Mouse (Mus musculus) frontal cortex, adult 2 months (tissue): ENCODE results near the gene Morf4l2. TPM values are rescaled to one million over a fixed set of nuclear protein-coding genes. Genes with fewer than 3 reads are reported as not detected.
"Not testable (repeated sequence)": the region's sequence is repeated elsewhere in the genome, so short reads cannot be mapped to it uniquely, and the experiment has no call there.

Experiments
- DNase-seq, 2 experiments: peaks; one replicate each; pipeline ENCODE4 v3.0.0; 2022; ENCODE audit warnings: low spot score in 1 of 2; ENCODE audit errors: extremely low spot score in 1 of 2
- polyA plus RNA-seq: library from polyadenylated mRNA; depleted of rRNA; stranded (reverse); fragments of >200 nt; gene quantifications from 2 replicates; pipeline ENCODE4 v1.2.3, GENCODE M21; 2012; rRNA removed

The Morf4l2 gene
- 282 and 312 TPM in 2 replicates for polyA plus RNA-seq

DNA sequence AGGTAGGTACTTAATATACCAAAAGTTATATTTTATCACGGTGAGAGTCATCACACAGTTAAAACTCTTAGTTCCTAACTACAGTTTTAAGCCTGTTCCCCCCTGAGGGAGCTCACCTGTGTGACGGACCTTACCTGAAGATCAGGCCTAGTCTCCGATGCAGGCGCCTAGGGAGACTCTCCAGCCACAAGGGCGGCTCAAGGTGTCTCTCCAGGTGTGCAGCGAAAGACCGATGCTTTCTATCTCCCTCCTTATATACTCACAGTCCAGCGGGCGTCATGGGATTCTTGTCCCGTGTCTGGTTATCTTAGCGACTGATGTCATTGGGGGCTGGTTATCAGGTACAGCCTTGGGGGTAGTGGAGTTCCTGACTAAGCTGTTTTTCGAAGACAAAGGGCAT, at the start of gene Morf4l2:
TSS of gene Morf4l2 (minus strand) at position 232 of the 400 bp plus-strand sequence.
- DNase-seq = no peak

DNA sequence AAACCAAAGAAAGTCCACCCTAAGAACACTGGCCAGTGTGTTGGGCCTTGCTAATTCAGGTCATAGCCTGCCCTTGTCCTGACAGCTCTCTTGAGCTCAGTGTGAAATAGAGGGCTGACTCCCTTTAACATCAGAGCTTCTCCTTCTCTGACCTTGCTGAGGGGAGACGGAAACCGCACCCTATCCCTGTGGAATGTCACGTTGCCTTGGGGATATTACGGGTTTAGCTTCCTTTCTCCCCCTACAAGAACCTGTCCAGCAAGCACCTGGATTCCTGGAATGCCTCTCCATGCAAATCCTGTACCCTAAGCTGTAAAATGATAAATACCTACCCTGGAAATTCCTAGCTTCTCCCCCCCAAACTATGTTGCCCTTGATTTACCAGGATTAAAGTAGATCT, 46.0 kb upstream of the Morf4l2 start:
- DNase-seq = no peak

DNA sequence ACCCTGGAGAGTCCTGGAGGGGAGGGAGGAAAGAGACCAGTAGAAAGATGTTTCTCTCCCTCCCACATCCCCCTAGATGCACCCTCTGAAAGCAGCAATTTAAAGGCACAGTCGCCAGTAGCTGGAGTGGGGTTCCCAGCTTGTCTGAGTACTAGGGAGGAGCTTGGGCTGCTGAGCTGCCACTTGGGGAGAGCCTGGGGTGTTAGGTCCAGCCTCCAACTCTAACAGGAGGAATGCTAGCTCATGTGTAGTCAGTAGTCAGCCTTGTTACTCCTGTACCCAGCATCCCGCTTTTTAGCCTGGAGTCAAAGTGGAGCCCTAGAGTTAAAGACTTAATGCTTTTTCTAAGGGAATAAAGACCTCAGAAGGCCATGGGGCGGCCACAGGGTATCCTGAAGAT, 36.6 kb upstream of the Morf4l2 start, which contains the start of gene Glra4:
TSS of gene Glra4 (minus strand) at position 101 of the 400 bp plus-strand sequence.
- DNase-seq = no peak

DNA sequence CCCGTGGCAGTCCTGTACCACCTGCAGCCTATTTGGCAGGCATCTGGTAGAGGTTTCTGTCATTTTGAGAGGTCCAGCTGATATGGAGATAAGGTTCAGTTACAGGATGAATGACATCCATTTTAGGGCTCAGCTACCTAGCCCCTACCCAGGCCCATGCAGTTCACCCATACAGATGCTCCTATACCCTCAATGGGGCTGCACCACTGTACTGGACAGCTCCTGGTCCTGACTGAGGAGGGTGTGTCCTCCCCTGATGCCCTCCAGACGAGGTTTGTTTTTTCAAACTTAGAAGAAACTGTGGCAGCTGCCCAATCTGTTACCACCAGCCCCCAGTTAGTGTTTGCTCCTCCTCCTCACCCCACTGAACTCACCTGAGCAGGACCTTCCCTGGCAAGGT, 35.8 kb upstream of the Morf4l2 start:
- DNase-seq = no peak

DNA sequence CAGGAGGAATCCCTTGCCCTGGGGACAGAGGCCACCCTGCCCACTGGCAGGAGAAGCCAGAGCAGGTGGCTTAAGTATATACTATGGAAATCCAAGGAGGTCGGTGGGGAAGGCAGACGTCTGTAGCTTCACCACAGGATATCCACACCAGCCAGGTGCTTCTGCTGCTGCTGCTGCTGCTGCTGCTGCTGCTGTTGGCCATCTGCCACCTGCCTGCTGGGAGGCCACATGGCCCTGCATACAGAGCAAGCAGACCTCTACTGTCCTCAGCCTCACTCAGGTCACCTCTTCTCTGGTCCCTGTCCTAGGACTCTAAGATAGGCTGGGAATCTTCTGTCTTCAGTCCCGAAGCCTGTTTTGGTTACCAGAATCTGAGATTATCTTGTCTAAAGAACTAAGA, 34.6 kb upstream of the Morf4l2 start:
- no peak for DNase-seq

DNA sequence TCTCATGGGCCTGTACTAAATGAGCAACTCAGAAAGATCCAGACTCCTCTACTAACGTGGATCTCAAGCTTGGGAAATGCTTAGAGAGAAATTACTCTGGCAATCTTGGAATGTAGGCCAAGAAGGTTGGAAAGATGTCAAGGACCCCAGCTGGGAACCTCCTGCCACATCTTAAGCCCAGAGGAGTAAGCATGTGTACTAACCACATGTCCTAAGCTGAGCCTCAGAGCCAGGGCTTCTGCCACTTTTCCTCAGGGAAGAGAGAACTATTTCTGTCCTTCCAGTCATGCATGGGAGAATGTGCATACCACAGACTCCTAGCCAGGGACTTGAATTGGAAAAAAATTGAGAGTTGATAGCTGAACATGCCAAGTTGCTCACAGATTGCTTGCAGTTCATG, 29.5 kb upstream of the Morf4l2 start:
- no peak for DNase-seq

DNA sequence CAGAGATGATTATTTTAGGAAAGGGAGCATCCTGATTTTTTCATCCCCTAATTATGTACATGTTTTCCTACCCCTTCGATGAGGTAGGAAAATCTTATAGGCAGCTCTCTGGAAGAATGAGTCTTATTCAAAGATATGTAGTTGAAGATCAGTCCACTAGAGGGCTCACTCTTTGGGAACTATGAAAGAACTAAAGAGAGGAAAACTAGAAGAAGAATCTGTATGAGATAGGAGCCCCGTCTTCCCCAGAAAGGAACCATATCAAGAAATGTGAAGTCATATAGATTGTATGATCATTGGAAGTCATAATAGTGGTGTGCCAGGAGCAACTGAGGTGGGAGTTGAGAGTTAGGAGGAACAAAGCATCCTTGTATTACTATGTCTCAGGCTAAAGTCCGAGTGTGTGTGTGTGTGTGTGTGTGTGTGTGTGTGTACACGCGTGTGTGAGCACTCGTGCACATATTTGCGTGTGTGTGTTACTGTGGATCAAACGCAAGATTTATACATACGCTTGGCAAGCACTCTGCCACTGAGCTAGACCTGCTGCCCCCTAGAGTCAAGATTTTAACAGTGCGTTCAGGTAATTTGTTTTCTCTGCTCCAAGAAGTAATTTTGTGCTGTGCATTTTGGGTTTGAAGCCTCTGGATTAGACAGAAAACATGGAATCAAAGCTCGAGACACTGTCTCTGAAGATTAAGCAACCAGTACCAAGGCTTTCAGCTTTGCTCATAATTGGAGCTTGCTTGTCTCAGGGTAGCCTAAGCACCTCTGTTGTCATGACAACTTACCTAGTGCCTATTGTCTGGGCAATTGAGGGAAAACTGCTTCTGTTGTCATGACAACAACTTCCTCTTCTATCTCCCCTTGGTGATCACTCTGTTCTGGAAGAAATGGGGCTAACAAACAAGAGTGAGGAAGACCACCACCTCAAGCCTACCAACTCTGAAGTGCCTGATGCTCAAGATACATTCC, 17.9 kb upstream of the Morf4l2 start:
- DNase-seq = peak in 1 of 2 experiments; percentile 77

DNA sequence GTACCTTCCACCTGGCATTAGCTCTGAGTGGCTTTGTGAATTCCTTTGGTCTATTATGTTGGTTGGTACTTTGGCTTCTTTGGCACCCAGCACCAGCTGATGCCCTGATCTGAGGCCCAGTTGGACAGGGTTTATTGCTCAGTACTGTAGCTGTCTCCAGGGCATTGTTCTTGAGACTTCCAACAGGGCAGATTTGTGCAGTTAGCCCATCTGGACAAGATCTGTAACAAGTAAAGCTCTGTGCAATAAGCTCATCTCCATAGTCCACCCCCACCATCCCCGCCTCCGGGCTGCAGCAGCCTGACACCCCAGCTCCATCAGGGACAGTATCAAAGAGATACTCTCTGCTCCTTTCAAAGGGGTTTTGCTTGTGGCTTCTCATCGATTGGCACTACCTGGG, 12.0 kb upstream of the Morf4l2 start:
- DNase-seq = peak in 1 of 2 experiments; percentile 23

DNA sequence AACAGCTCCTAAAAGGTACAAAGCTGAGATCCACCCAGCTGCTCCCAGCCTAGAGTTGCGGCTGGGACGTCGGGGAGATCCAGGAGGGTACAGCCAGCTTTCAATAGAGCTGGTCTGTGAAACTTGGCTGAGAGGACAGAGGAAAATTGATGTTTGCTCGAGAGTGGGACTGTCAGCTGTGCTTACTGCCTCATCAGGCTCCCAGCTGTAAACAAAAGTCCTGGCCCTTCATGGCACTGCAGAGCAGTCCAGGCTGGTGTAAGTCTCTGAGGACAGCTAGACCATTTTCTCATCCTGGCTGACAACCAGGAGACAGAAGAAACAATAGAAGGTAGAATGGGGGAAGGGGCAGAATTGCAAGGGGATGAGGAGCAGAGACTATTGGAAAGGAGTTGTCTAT, 5.8 kb upstream of the Morf4l2 start:
- no peak for DNase-seq

DNA sequence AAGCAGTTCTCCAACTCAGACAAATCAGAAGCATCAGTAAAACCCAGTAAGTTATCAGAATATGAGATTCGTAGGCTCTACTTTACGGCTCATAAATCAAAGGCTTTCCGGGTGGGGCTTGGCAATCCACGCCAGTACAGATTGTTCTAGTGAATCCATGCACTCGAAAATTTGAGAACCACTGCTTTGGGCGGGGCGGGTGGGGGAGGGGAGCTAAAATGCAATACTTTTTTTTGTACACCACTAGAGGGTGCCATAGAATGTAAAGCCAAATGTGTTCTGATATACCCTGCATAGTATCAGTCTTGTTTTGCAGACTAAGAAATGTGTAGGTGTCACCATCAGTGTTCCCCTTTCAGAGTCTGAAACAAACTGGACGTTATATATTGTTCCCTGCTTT, 1.2 kb upstream of the Morf4l2 start:
- DNase-seq = no peak

DNA sequence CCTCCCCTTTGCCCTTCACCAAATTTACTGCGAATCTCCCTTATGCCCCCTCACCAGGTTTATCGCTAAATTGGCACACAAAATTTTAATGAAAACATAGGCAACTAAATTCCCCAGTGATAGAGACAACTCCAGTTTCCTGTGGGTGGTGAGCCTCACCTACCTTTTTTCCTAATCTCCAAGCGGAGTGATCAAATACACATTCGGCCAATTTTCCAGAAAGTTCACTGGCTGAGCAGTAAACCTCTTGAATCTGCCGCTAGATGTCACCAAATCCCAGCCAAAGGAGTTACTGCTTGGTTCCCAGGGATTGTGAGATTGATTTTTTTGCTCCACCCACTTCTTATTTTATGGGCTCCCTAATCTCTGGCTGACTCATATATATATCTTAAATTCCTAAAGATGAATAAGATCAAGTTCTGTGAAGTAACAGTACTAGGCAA, 808 bp downstream of the Morf4l2 start:
- peak in 1 of 2 experiments; percentile 78 for DNase-seq

DNA sequence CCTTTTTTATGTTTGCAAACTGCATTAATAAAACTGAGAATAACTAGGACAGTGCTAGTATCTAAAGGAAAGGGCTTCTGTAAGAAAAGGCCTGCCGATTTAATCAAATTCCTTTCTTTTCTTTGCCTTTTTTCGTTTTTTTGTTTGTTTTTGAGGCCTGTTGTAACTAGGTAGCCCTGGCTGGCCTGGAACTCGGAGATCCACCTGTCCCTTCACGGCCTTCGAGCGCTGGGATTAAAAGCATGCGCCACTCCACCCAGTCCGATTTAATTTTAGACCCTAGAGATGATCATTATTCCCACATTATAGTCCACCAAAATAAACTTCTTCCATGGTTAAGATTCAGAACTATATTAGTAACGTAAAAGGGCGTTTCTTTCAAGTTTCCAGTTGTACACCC, 1.2 kb downstream of the Morf4l2 start:
- DNase-seq = peak in 1 of 2 experiments; percentile 17

DNA sequence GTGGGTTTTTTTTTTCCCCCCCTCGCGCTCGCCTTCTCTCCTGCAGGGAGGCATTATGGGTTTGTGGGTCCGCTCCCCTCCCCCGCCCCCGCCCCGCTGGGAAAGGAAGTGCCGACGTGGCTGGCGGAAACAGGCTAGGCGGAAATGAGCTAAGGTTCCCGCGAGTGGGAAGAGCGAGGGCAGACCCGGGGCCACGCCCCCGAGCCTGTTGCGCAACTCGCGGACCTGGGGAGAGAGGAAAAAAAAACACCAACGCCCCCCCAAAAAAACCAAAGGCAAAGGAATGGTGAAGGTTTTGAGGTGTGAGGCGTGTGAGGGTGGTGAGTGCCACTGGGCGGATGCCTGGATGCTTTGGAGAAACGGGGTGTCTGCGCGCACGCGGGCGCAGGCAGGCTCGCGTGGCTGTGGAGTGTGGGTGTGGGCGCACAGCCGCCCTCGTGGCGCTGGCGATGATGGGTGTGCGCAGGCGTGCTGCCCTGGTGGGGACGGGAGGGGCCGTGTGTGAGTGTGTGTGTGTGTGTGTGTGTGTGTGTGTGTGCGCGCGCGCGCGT, 1.8 kb downstream of the Morf4l2 start:
- DNase-seq = peak in 1 of 2 experiments; percentile 61

DNA sequence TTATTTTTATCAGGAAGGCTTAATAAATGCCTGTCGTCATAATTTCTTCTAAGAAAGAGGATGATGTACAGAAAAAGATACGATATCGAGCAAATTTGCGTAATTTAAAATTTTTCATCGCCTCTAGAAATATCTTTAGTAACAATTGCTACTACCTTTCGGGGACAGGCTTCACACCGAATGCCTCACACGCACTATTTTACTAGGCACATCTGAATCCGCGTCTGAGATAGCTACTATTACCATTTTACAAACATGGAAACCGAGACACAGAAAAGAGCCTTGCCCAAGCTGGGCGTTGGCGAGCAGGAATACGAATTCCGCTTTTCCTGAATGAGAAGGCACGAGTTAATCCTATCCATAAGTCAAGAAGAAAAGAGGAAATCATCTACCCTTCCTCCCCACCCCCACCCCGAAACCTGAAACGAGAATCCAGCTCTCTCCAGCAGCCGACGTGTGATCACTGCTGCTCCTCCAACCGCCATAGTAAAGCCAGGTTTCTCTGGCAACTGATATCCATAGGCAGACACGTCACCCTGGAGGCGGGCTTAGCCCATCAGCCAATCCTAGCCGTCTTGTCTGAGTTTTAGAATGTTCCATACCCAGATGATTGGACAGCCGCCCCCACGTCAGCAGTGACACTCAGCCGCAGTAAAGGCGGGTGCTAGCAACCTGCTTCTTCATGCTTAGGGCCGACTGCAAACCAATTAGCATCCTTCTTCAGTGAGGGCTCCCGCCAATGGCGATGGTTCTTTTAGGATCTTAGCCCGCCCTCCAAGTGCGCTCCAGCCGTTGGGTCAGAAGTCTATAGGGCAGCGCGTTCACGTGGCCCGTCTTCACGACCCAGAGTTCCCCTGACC, 2.5 kb downstream of the Morf4l2 start:
- peak; percentile 94 to 98 for DNase-seq

DNA sequence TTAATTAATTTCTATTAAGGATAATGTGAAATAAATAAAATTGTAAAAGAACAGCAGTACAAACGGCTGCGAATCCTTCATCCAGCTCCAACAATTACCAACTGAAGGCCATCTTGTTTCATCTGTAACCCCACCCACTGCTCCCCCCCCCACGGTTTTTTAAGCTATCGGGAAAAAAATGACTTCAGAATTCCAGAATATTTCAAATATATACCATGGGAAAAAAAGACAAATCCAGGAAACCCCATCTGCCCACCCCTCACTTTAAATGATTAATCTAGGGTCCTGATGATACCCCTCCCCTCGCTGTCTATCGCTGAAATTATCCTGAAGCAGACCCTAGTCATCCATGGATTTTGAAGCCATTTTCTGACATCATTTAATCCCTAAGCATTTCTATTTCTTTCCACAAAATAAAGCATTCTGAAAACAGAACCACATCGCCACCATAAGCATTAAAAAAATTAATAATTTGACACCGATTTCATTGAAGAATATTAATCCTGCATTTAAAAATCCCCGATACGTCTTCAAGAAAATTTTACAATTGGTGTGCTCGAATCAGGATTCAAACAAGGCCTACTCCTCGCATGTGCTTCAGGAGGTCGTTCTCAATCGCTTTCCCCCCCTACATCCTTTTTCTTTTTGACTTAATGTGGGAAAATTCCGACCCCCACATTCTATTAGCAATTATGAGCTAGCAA, 3.3 kb downstream of the Morf4l2 start:
- no peak for DNase-seq

DNA sequence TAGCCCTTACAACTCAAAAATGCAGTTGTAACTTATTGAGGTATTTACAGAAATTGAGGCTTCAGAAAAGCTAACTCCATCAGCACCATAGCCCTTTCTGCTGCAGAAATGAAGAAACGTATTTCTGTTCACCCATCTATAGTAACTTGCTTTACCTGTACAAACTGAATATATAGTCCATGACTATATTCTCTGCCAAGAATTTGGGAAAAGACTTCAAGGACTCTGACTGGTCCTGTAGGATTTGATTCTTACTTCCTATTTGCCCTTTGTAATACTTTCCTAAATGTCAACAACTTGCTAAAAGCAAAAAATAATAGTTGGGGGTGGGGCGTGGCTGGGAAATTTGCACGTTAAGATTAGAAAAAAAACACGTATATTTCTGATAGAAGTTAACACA, 11.5 kb downstream of the Morf4l2 start:
- DNase-seq = no peak

DNA sequence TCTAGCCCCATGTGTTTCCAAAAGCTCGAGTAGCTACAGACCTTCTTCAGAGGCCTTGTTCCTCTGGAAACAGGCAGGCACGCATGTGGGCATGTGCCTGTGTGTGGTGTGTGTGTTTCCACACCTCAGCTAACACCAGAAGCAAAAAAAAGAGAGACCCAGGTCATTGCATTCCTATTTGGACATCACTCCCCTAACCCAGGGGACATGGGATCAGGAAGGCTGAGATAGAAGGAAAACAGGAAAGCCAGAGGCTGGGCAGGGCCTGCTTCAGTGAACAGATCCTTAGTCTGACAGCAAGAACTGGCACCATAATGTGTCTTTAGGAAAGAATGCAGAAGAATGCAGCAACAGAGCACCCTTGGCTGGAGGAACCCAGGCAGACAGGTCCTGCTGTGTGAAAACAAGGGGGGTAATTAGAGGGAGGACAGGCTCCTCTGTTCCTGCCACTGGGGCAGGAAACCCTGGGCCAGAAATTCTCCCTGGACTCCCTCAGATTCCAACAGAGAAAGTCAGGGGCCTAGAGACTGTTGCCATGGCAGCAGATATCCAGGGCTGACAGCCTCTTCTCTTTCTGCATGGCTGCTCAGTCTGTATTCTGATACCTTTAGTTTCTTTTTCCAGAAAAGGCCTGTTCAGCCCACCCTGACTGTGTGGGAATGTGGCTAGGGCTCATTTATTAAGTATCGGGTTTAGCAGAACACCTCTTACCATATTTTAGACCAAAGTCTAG, 28.6 kb downstream of the Morf4l2 start:
- not testable (repeated sequence) for DNase-seq

DNA sequence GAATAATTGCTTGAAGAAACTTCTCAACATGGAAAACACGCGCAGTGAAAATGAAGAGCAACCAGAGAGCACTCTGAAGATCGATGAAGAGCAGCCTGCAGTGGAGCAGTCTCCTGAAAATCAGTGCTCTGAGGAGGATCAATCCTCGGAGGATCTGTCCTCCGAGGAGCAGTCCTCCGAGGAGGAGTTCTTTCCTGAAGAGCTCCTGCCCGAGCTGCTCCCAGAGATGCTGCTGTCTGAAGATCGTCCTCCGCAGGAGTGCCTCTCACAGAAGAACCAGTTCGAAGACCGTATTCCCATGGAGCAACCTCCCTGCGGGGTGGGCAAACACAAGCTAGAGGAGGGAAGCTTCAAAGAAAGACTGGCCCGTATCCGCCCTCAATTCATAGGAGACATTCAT, 34.7 kb downstream of the Morf4l2 start:
- DNase-seq = peak in 1 of 2 experiments; percentile 13

DNA sequence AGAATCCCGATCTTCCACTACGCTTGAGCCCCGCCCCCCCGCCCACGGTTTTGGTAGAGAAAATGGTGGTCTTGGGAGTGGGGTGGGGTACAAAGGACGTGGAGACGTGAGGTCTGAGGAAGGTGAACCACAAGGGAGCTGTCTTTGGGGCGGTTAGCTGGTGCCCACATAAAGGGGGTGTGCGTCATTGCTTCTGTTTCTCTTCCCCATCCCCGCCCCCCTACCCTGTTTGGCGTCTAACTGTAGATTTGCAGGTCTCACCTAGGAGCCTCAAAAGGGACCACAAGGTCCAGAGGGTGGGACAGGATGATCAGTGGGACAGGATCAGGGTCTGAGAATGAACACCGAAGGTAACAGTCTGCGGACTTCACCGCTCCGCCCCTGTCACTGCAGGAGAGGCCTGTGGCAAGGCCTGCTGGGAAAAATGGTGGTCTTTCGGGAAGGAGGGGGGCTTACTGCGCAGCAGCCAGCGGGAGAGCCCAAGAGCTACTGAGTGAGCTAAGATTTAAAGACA, 35.3 kb downstream of the Morf4l2 start:
- DNase-seq = peak; percentile 3 to 38
